Mouse (Mus musculus) ES-E14 (cell line): Measurements from ENCODE around the gene Dnm1.

Source experiments
- CHD2 ChIP-seq: IDR thresholded peaks from 2 replicates; pipeline ENCODE4 v1.6.1; 2014; ENCODE audit warnings: mild to moderate bottlenecking, low read depth, low read length, inconsistent platforms
- HCFC1 ChIP-seq: IDR thresholded peaks from 2 replicates; pipeline ENCODE4 v1.6.1; 2012; ENCODE audit warnings: low read length, inconsistent platforms, borderline replicate concordance; ENCODE audit not compliant: insufficient read depth
- MAFK ChIP-seq: IDR thresholded peaks from 2 replicates; pipeline ENCODE4 v1.6.1; 2014; ENCODE audit warnings: mild to moderate bottlenecking, low read depth, low read length, inconsistent platforms; ENCODE audit not compliant: insufficient read depth
- ZC3H11A ChIP-seq: IDR thresholded peaks from 2 replicates; pipeline ENCODE4 v1.6.1; 2012; ENCODE audit warnings: low read depth, mild to moderate bottlenecking, inconsistent platforms, low read length, borderline replicate concordance
- ZNF384 ChIP-seq: IDR thresholded peaks from 2 replicates; pipeline ENCODE4 v1.6.1; 2012; ENCODE audit warnings: low read depth, low read length, inconsistent platforms

DNA sequence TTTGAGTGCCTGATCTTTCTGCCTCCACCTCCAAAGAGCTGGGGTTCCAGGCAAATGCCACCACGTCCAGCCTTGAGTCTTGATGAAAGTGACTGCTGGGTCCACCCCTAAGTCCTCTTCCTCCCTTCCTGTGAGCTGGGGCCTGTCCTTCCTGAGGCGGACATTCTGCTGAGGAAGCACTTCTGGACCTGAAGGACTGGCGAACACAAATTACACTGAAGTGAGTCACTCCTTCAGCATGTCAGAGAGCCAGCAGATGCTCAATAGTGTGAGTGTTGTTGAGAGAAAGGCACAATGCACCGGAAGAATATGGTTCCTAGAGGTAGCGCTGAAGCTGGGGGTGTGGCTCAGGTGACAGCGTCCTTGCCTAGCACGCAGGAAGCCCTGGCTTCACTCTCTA, 27.8 kb downstream of the Dnm1 start:
- TF ChIP-seq HCFC1, result no peak
- no peak for TF ChIP-seq ZC3H11A
- TF ChIP-seq CHD2, result no peak
- peak; percentile 53; the same call in 1 of the 2 replicates for TF ChIP-seq MAFK
- TF ChIP-seq ZNF384, result no peak
